Mouse (Mus musculus): ENCODE results near the gene Acoxl.

The Acoxl gene

GRCm38 (mm10) chr2:128152845-128153550 is 314.3 kb downstream of the Acoxl start:
- DNase-seq, result peak; percentile 76

- DNase-seq, result peak; percentile 65
Measured at GRCm38 (mm10) chr2:128153551-128153910, 314.9 kb downstream of the Acoxl start.

GRCm38 (mm10) chr2:128155412-128156066 is 316.9 kb downstream of the Acoxl start:
- no peak for DNase-seq

DNA sequence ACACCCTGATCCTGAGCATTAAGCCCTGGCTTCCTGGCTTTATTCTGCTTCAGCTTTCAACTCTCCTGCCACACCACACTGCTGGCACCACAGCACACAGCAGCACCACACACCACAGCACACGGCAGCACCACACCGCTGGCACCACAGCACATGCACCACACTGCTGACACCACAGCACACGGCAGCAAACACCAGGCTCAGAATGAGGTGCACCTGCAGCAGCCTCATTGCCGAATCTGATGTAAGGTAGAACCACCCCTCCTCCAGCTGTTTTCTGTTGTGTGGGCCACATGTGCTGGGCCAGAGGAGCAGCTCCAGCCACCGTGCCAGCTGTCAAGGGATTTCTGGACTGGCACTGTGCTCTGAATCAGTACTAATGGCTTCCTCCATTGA is 317.4 kb downstream of the Acoxl start:
- peak; percentile 50 for DNase-seq

DNA sequence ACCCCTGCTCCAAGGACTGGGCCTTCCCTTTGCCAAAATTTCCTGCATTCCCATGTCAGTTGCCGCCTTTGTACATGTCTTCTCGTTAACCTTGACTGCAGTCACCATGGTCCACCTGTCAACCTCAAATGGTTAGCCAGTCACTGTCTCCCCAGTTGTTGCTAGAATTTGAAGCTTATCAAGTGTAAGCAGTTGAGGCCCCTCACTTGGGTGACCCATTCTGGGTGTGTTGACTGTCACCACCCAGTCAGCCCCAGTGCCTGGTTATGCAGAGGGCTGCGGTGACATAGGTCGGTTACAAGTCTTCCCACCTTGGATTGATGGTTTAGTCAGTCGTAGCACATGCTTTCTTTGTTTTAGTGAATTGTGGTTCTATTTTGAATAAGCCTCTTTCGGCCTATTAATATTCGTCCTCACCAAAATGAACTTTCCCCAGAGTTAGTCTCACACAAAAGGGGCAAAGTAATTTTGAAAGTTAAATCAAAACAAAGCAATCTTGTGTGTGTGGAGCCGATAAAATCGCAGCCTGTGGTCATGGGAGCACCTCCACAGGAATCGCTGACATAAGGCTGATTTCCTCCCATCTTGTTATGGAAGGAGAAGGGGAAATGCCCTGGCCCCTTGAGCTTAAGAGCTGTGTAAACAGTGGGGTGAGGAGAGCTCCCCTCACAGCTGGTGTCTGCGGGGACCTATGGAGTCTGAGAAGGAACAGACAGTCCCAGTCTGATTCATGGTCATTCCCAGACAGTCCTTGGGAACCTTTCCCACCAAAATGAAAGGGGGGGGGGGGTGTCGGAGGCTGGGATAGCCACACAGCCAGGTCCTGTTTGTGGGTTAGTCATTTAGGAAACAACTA is 318.1 kb downstream of the Acoxl start:
- no peak for DNase-seq

DNA sequence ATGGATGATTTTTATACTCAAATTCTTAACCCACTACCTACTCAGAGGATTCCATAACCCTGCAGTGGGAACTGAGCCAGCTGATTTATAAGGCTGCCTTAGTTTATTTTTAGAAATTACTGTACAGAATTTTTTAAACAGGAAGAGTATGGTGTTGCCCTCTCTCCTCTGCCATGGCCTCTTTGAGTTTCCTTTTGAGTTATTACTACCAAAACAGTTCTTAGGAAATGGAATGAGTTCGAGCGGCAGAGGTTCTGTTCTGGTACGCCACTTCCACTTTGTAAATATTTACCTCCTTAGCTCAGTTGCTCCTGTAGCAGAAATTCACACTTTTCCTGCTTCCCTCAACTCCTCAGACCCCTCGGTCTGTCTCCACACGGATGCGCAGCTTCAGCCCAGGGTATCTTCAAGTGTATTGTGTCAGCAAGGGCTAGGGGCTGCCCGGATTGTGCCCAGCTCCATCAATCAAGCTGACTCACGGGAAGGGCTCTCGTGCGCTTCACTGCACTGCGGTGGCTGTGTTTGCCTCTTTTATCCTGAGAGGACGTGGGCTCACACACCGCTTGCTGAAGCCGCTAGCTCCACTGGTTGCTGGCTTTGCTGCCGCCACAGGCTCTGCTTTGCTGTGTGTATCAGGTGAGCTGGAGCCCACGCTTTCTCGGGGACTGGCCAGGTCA is 320.2 kb downstream of the Acoxl start:
- peak; percentile 33 for DNase-seq

DNA sequence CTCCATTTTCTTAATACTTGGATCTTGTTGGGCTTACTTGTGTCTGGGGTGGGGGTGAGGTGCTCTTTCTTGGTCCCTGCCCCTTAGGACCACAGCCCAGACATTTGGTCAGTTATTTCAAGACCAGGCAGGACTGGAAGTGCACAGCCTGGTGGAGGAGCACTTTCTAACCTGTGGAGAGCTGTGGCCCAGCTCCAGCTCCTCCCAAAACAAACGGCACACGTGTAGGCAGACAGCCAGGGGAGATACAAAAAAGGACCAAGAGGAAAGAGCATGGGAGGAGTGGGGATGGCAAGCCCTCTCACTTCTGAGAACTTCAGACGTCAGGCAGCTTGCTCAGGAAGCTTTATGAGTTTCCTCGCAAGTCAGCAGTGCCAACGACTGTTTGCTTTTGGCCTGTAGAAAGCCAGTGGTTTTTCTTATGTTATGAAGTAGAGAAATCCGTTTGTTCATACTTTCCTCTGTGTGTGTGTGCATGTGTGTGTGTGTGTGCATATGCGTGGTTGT is 321.0 kb downstream of the Acoxl start:
- no peak for DNase-seq

DNA sequence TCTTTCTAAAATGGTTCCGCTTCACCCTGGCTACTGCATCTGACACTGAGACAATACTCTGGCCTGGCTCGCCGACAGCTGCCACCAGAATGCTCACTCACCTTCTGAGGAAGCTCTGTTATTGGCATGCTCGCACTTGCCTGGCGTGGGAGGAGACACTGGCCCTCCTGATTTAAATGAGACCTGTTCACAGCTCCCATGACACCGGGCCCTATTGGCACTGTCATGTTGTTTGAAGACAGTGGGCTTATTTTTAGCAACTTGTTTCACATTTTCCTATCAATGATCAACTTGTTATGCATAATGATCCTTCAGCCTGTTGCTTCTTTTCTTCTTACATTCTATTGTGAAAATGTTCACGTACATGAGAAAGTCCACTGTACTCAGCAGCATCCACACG is 324.5 kb downstream of the Acoxl start:
- DNase-seq, result no peak

GRCm38 (mm10) chr2:128166623-128167423 is 328.1 kb downstream of the Acoxl start:
- no peak for DNase-seq

DNA sequence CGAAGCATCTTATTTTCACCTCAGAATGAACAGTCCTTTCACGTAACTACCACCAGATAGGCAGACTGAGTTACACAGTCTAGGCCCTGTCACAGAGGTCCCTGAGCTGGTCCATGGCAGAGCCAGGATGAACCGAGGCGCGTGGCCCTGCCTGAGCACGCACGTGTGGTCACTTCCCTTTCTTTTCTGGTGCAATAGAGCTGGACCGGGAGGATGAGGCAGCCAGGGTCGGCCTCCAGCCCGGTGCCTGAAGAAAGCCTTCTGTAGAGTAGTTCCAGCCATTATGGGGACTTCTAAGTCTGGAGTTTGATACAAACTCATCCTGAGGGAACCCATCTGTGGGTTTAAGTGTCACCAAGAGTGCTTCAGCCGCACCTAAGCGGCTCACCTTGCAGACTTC is 329.3 kb downstream of the Acoxl start:
- no peak for DNase-seq

DNA sequence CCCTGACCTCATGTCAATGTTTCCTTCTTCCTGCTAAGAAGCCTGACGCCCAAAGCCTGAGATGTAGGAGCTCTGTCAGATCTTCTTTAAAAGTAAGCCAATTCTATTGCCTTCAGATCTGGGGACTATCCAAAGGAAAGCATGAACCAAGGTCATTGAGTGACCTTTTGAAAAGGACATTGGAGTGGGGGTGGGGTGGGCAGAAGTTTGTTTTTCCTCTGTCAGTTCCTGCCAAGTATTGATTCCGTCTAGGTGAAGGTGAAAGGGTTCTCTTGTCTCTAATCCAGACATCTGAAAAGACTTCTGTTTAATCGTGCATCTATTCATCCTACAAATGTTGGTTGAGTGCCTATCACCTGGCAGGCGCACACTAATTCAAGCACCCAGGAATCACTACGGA is 330.8 kb downstream of the Acoxl start:
- no peak for DNase-seq

GRCm38 (mm10) chr2:128169972-128170371 is 331.3 kb downstream of the Acoxl start:
- DNase-seq, result no peak

DNA sequence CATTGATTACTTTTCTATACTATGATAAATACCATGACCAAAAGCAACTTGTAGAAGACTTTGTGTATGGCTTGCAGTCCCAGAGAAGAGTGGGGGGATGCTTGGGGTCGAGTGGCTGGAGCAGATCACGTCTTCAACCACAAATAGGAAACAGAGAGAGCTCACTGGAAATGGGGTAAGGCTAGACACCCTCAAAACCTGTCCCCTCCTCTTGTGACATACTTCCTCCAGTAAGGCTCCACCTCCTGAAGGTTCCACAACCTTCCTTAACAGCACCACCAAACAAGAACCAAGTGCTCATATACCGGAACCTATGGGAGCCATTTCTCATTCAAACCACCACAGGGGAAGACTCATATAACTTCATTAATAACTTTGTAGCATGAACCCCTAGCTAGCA is 331.9 kb downstream of the Acoxl start:
- DNase-seq, result no peak

- no peak for DNase-seq
Measured at GRCm38 (mm10) chr2:128172266-128172665, 333.6 kb downstream of the Acoxl start.
